Mouse (Mus musculus): ENCODE measurements at regions not wholly inside any gene's neighbourhood (a gene's known extent, or its start where the extent isn't known, plus 50 kb on each side); places are given as distances from the start of the nearest gene placed in this dataset.

- ATAC-seq (ENCODE audit: insufficient read depth) (no peak), DNase-seq (ENCODE audit: low read depth in 3 of 3, low spot score in 3 of 3) (no peak)
- Histone ChIP-seq H3K4me3 (ENCODE audit: insufficient read depth in 1 of 2, low read depth in 2 of 2, low read length in 2 of 2) (no peak overlapping the region), H3K4me1 (replicated peaks; ENCODE audit: control insufficient read depth in 2 of 2, insufficient read depth in 2 of 2, low read length in 1 of 2) (no peaks in the 10 kb centered on the region), H3K4me2 (ENCODE audit: low read depth) (no peak overlapping the region), H3K27ac (no peak overlapping the region), H3K9ac (replicated peaks) (no peak overlapping the region; the same call in 1 of the 2 replicates), H3K36me3 (replicated peaks; ENCODE audit: control insufficient read depth, insufficient read depth, low read depth) (no peaks in the 10 kb centered on the region), H3K27me3 (ENCODE audit: control insufficient read depth, insufficient read depth, low read length) (no peaks in the 10 kb centered on the region), H3K9me3 (ENCODE audit: control insufficient read depth, low read length) (no peaks in the 10 kb centered on the region)
- TF ChIP-seq EP300 (IDR thresholded peaks at IDR 0.05; ENCODE audit: low read depth) (no peak), CTCF (IDR thresholded peaks at IDR 0.05; ENCODE audit: low read depth) (no peak)
- WGBS (ENCODE audit: insufficient replicate concordance), result 57% methylated on average over 24 of the region's 24 CpGs
Measured at GRCm38 (mm10) chr1:155491205-155492026, 66.5 kb upstream of the Acbd6 start.

GRCm38 (mm10) chr1:155493333-155493732, 64.6 kb upstream of the Acbd6 start:
- no peaks in the 10 kb centered on the region for H3K4me1 ChIP-seq (replicated peaks; ENCODE audit: control insufficient read depth in 2 of 2, insufficient read depth in 2 of 2, low read length in 1 of 2)
- 64% methylated on average over 6 of the region's 6 CpGs for WGBS (ENCODE audit: insufficient replicate concordance)
- no peak overlapping the region for H3K9ac ChIP-seq (replicated peaks)
- ATAC-seq (ENCODE audit: insufficient read depth) (no peak), DNase-seq (ENCODE audit: low read depth in 3 of 3, low spot score in 3 of 3) (no peak)
- H3K4me3 ChIP-seq (ENCODE audit: insufficient read depth in 1 of 2, low read depth in 2 of 2, low read length in 2 of 2), result no peak overlapping the region
- TF ChIP-seq EP300 (IDR thresholded peaks at IDR 0.05; ENCODE audit: low read depth) (no peak), CTCF (IDR thresholded peaks at IDR 0.05; ENCODE audit: low read depth) (no peak)
- no peaks in the 10 kb centered on the region for H3K9me3 ChIP-seq (ENCODE audit: control insufficient read depth, low read length)
- no peaks in the 10 kb centered on the region for H3K36me3 ChIP-seq (replicated peaks; ENCODE audit: control insufficient read depth, insufficient read depth, low read depth)
- H3K27me3 ChIP-seq (ENCODE audit: control insufficient read depth, insufficient read depth, low read length), result no peaks in the 10 kb centered on the region
- no peak overlapping the region for H3K4me2 ChIP-seq (ENCODE audit: low read depth)
- H3K27ac ChIP-seq, result no peak overlapping the region

- TF ChIP-seq EP300 (IDR thresholded peaks at IDR 0.05; ENCODE audit: low read depth) (no peak), CTCF (IDR thresholded peaks at IDR 0.05; ENCODE audit: low read depth) (no peak)
- H3K4me1 ChIP-seq (replicated peaks; ENCODE audit: control insufficient read depth in 2 of 2, insufficient read depth in 2 of 2, low read length in 1 of 2), result no peaks in the 10 kb centered on the region
- H3K9ac ChIP-seq (replicated peaks), result no peak overlapping the region
- no peaks in the 10 kb centered on the region for H3K36me3 ChIP-seq (replicated peaks; ENCODE audit: control insufficient read depth, insufficient read depth, low read depth)
- no peak overlapping the region for H3K27ac ChIP-seq
- H3K27me3 ChIP-seq (ENCODE audit: control insufficient read depth, insufficient read depth, low read length), result no peaks in the 10 kb centered on the region
- no peak overlapping the region for H3K4me2 ChIP-seq (ENCODE audit: low read depth)
- 61% methylated on average over 4 of the region's 4 CpGs for WGBS (ENCODE audit: insufficient replicate concordance)
- no peaks in the 10 kb centered on the region for H3K9me3 ChIP-seq (ENCODE audit: control insufficient read depth, low read length)
- H3K4me3 ChIP-seq (ENCODE audit: insufficient read depth in 1 of 2, low read depth in 2 of 2, low read length in 2 of 2), result no peak overlapping the region
- DNase-seq (ENCODE audit: low read depth in 3 of 3, low spot score in 3 of 3), result no peak
- ATAC-seq (ENCODE audit: insufficient read depth), result no peak
Measured at GRCm38 (mm10) chr1:155493799-155494198, 64.1 kb upstream of the Acbd6 start.

DNA sequence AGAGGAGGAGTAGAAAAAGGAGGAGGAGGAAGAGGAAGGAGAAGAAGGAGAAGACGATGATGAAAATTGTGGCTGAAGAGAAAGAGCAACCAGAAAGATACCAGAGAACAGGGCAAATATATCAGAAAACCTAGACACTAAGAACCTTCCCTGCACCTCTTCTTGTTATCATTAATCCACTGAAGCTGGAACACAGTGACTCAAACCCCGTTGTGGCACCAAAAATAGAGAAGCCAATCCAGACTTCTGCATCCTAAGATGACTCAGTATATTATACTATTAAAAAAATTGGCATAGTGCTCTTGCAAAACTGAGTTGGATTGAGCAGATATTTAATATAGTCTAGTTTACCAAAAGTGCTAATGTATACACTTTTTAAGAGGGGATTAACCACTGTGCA, 63.6 kb upstream of the Acbd6 start:
- ATAC-seq (ENCODE audit: insufficient read depth) (no peak), DNase-seq (ENCODE audit: low read depth in 3 of 3, low spot score in 3 of 3) (no peak)
- 41% methylated on average over 2 of the region's 2 CpGs for WGBS (ENCODE audit: insufficient replicate concordance)
- H3K27me3 ChIP-seq (ENCODE audit: control insufficient read depth, insufficient read depth, low read length), result no peaks in the 10 kb centered on the region
- no peaks in the 10 kb centered on the region for H3K9me3 ChIP-seq (ENCODE audit: control insufficient read depth, low read length)
- H3K9ac ChIP-seq (replicated peaks), result no peak overlapping the region
- no peak overlapping the region for H3K4me2 ChIP-seq (ENCODE audit: low read depth)
- H3K4me1 ChIP-seq (replicated peaks; ENCODE audit: control insufficient read depth in 2 of 2, insufficient read depth in 2 of 2, low read length in 1 of 2), result no peaks in the 10 kb centered on the region
- no peak overlapping the region for H3K27ac ChIP-seq
- H3K36me3 ChIP-seq (replicated peaks; ENCODE audit: control insufficient read depth, insufficient read depth, low read depth), result no peaks in the 10 kb centered on the region
- no peak overlapping the region for H3K4me3 ChIP-seq (ENCODE audit: insufficient read depth in 1 of 2, low read depth in 2 of 2, low read length in 2 of 2)
- TF ChIP-seq EP300 (IDR thresholded peaks at IDR 0.05; ENCODE audit: low read depth), result no peak
- no peak for TF ChIP-seq CTCF (IDR thresholded peaks at IDR 0.05; ENCODE audit: low read depth)

DNA sequence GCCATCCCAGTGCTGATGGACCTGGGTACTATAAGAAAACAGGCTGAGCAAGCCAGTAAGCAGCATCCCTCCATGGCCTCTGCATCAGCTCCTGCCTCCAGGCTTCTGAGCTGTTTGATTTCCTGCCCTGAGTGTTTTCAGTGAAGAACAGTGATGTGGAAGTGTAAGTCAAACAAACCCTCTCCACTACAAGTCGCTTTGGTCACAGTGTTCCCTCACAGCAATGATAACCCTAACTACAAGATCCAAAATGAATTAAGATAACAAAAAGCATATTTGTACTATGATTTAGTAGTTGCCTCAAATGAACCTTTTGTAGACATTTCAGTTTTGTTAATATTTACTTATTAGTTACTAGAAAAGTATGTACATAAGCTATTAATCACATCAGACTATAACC, 58.2 kb upstream of the Acbd6 start:
- Histone ChIP-seq H3K36me3 (replicated peaks; ENCODE audit: control insufficient read depth, insufficient read depth, low read depth) (no peaks in the 10 kb centered on the region), H3K9ac (replicated peaks) (no peak overlapping the region), H3K4me3 (ENCODE audit: insufficient read depth in 1 of 2, low read depth in 2 of 2, low read length in 2 of 2) (no peak overlapping the region), H3K27ac (no peak overlapping the region), H3K27me3 (ENCODE audit: control insufficient read depth, insufficient read depth, low read length) (no peaks in the 10 kb centered on the region), H3K4me2 (ENCODE audit: low read depth) (no peak overlapping the region), H3K9me3 (ENCODE audit: control insufficient read depth, low read length) (no peaks in the 10 kb centered on the region), H3K4me1 (replicated peaks; ENCODE audit: control insufficient read depth in 2 of 2, insufficient read depth in 2 of 2, low read length in 1 of 2) (no peaks in the 10 kb centered on the region)
- DNase-seq (ENCODE audit: low read depth in 3 of 3, low spot score in 3 of 3), result no peak
- ATAC-seq (ENCODE audit: insufficient read depth), result no peak
- WGBS (ENCODE audit: insufficient replicate concordance), result 70% methylated on average over 1 of the region's 1 CpGs
- TF ChIP-seq EP300 (IDR thresholded peaks at IDR 0.05; ENCODE audit: low read depth) (no peak), CTCF (IDR thresholded peaks at IDR 0.05; ENCODE audit: low read depth) (no peak)

Data from liver, embryonic 14.5 days (tissue).